Mouse (Mus musculus): Measurements from ENCODE around the gene Dctn3.
"Not testable (repeated sequence)": the region's sequence is repeated elsewhere in the genome, so short reads cannot be mapped to it uniquely, and the experiment has no call there.

- TF ChIP-seq CTCF (IDR thresholded peaks at IDR 0.05; ENCODE audit: extremely low read depth, insufficient read depth, insufficient read length, insufficient replicate concordance); POLR2A (IDR thresholded peaks at IDR 0.05; ENCODE audit: low read depth, low read length): not testable (repeated sequence)
These were observed 24.5 kb downstream of the Dctn3 start for GRCm38 (mm10) chr4:41698421-41699016.

Data from spleen, adult 2 months (tissue).